Mouse (Mus musculus): ENCODE results near the gene Prpf6. TPM values are rescaled to one million over a fixed set of nuclear protein-coding genes. Genes with fewer than 3 reads are reported as not detected.

The Prpf6 gene
- polyA plus RNA-seq, 1 experiment, result 41.4 TPM

DNA sequence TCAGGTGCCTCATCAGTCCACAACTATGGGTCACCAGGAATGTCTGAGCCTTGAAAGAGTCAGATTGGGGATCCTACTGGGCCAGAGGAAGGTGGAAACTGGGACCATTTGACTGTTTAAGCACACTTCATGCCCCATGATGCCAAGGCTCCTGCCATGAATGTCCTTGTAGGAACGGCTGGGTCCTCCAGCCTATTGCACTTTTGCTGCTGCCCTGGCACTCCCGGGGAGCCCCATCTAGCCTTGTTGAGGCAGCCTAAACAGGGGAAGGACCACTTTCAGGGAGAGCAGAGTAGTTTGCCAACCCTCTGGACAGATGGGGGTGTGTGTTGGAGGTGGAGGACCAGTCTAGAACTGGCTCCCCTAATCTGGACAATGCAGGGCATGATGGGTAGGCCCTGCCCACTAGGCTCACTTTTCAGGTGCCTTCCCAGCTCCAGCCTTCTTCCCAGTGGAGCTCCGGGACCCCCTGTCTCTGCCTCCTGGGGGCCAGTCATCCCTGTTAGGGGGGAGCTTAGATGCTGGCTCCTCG lies 7.2 kb upstream of the Prpf6 start, which contains the start of gene Uckl1:
TSS of gene Uckl1 (minus strand) at position 482 of the 532 bp plus-strand sequence.
- TF ChIP-seq FOSL1 (IDR thresholded peaks at IDR 0.05; ENCODE audit: insufficient read depth, low read length, poor library complexity, severe bottlenecking), result no peak
- TF ChIP-seq USF1 (IDR thresholded peaks at IDR 0.05; ENCODE audit: low read depth), result no peak
- no peak for TF ChIP-seq MYOG (IDR thresholded peaks at IDR 0.05; ENCODE audit: control insufficient read depth, extremely low read depth, insufficient read length)
- TF ChIP-seq CTCF (IDR thresholded peaks at IDR 0.05; ENCODE audit: control insufficient read depth, insufficient read depth, insufficient read length), result no peak
- TF ChIP-seq CEBPB (IDR thresholded peaks at IDR 0.05; ENCODE audit: low read depth), result no peak
- TF ChIP-seq MYOD1 (IDR thresholded peaks at IDR 0.05; ENCODE audit: control insufficient read depth, insufficient read length, low read depth), result no peak
- no peak for TF ChIP-seq MAX (IDR thresholded peaks at IDR 0.05)
- no peak within 1 kb of the TSS for H3ac ChIP-seq (ENCODE audit: control insufficient read depth, insufficient read length, low read depth)
- no peak within 1 kb of the TSS for H3K4me3 ChIP-seq (ENCODE audit: insufficient read depth, poor library complexity, severe bottlenecking)
- H3K27me3 ChIP-seq (ENCODE audit: control insufficient read depth, insufficient read depth, insufficient read length), result no peaks in the 10 kb centered on the region
- peaks cover 32% of the 10 kb centered on the region for H3K36me3 ChIP-seq (ENCODE audit: control insufficient read depth, insufficient read depth)
- H3K79me3 ChIP-seq (ENCODE audit: low read depth), result peaks cover 1% of the 10 kb centered on the region
- peaks cover 7% of the 10 kb centered on the region for H3K79me2 ChIP-seq (ENCODE audit: control insufficient read depth, insufficient read depth)

DNA sequence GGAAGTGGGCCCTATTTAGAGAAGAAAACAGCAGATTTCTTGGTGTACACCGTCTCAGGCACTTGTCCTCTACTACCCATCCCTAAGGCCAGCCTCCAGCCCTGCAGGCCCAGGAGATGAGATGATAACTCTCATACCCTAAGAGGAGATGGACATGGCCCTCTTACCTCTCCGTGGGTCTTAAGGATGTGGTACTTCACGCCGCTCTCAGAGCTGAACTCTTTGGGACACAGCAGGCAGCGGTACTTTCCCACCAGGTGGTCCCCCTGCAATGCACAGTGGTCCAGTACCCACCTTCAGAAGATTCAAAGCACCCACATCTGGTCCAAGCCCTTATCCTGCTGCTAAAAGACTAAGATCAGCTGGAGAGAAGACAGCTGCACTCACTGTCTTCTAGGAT lies 6.2 kb upstream of the Prpf6 start:
- Histone ChIP-seq H3K79me2 (ENCODE audit: control insufficient read depth, insufficient read depth) (no peaks in the 10 kb centered on the region), H3ac (ENCODE audit: control insufficient read depth, insufficient read length, low read depth) (no peak overlapping the region), H3K27me3 (ENCODE audit: control insufficient read depth, insufficient read depth, insufficient read length) (no peaks in the 10 kb centered on the region), H3K36me3 (ENCODE audit: control insufficient read depth, insufficient read depth) (peaks cover 43% of the 10 kb centered on the region), H3K79me3 (ENCODE audit: low read depth) (peaks cover 1% of the 10 kb centered on the region), H3K4me3 (ENCODE audit: insufficient read depth, poor library complexity, severe bottlenecking) (no peak overlapping the region)
- no peak for TF ChIP-seq MAX (IDR thresholded peaks at IDR 0.05)
- TF ChIP-seq MYOD1 (IDR thresholded peaks at IDR 0.05; ENCODE audit: control insufficient read depth, insufficient read length, low read depth), result no peak

DNA sequence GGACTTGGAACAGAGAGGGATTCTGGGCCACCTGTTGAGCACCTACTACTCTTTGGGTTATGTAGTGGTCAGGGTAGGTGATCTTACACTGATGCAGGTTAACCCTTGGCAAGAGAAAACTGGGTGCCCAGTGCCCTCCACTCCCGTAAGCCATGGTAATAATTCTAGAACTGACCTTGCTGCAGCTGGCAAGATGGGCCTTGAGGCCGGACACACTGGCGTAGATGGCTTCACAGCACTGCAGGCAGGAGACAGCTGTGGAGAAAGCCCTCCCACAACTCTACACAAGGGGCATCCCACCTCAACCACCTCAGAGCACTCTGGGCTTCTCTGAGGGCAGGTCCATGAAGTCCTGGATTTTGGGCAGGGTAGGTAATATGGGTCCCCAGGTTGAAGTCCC lies 5.5 kb upstream of the Prpf6 start:
- Histone ChIP-seq H3ac (ENCODE audit: control insufficient read depth, insufficient read length, low read depth) (no peak overlapping the region), H3K27me3 (ENCODE audit: control insufficient read depth, insufficient read depth, insufficient read length) (no peaks in the 10 kb centered on the region), H3K36me3 (ENCODE audit: control insufficient read depth, insufficient read depth) (peaks cover 46% of the 10 kb centered on the region), H3K79me2 (ENCODE audit: control insufficient read depth, insufficient read depth) (peaks cover 2% of the 10 kb centered on the region), H3K79me3 (ENCODE audit: low read depth) (no peaks in the 10 kb centered on the region), H3K4me3 (ENCODE audit: insufficient read depth, poor library complexity, severe bottlenecking) (no peak overlapping the region)
- TF ChIP-seq CEBPB (IDR thresholded peaks at IDR 0.05; ENCODE audit: low read depth) (no peak), USF1 (IDR thresholded peaks at IDR 0.05; ENCODE audit: low read depth) (no peak), MYOD1 (IDR thresholded peaks at IDR 0.05; ENCODE audit: control insufficient read depth, insufficient read length, low read depth) (no peak), MYOG (IDR thresholded peaks at IDR 0.05; ENCODE audit: control insufficient read depth, extremely low read depth, insufficient read length) (no peak), MAX (IDR thresholded peaks at IDR 0.05) (no peak), CTCF (IDR thresholded peaks at IDR 0.05; ENCODE audit: control insufficient read depth, insufficient read depth, insufficient read length) (no peak), FOSL1 (IDR thresholded peaks at IDR 0.05; ENCODE audit: insufficient read depth, low read length, poor library complexity, severe bottlenecking) (no peak)

DNA sequence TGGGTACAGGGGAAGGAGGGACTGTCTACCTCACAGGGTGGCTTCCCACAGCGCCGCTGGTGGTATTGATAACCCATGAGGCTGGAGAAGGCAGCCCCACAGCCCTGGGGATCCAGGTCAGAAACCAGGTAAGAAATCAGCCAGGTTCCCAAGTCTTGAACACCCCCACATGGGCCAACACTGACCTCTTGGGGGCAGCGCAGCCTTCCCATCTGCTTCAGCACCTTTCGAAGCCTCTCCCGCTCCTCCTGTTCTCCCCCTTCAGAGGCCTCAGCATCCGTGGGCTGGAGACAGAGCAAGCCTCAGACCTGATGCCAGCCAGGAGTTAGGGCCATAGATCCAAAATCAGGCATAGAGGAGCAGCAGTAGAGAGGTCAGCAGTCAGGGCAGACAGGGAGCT lies 3.9 kb upstream of the Prpf6 start:
- TF ChIP-seq MAX (IDR thresholded peaks at IDR 0.05) (no peak), FOSL1 (IDR thresholded peaks at IDR 0.05; ENCODE audit: insufficient read depth, low read length, poor library complexity, severe bottlenecking) (no peak), CEBPB (IDR thresholded peaks at IDR 0.05; ENCODE audit: low read depth) (no peak), CTCF (IDR thresholded peaks at IDR 0.05; ENCODE audit: control insufficient read depth, insufficient read depth, insufficient read length) (no peak), MYOG (IDR thresholded peaks at IDR 0.05; ENCODE audit: control insufficient read depth, extremely low read depth, insufficient read length) (no peak), USF1 (IDR thresholded peaks at IDR 0.05; ENCODE audit: low read depth) (no peak), MYOD1 (IDR thresholded peaks at IDR 0.05; ENCODE audit: control insufficient read depth, insufficient read length, low read depth) (no peak)
- H3K36me3 ChIP-seq (ENCODE audit: control insufficient read depth, insufficient read depth), result peaks cover 46% of the 10 kb centered on the region
- no peaks in the 10 kb centered on the region for H3K79me3 ChIP-seq (ENCODE audit: low read depth)
- H3K79me2 ChIP-seq (ENCODE audit: control insufficient read depth, insufficient read depth), result peaks cover 14% of the 10 kb centered on the region
- H3ac ChIP-seq (ENCODE audit: control insufficient read depth, insufficient read length, low read depth), result no peak overlapping the region
- H3K27me3 ChIP-seq (ENCODE audit: control insufficient read depth, insufficient read depth, insufficient read length), result no peaks in the 10 kb centered on the region
- H3K4me3 ChIP-seq (ENCODE audit: insufficient read depth, poor library complexity, severe bottlenecking), result no peak overlapping the region

DNA sequence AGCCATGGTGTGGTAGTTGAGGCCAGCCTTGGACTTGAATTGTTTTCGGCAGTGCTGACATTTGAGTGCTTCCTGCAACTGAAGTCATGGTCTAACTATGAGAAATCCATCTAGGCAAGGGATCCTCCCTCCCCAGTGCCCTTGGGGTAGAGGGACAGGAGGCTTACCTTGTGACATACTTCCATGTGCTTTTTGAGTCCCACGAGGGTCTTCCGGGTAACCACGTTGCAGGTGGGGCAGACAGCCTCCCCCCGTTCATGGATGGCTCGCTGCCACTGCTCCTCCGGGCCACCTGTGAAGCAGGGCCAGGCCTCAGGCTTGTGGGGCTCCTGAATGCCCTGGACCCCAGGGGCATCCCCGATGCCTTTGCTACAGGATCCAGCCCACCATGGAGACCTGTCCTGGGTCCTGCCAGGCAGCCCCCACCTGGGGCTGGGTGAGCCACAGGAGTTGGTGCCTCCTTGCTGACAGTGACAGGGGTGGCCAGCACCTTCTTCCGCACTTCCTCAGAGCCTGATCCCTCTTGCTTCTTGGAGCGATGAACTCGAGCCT lies 3.4 kb upstream of the Prpf6 start:
- H3K79me3 ChIP-seq (ENCODE audit: low read depth), result no peaks in the 10 kb centered on the region
- H3K36me3 ChIP-seq (ENCODE audit: control insufficient read depth, insufficient read depth), result peaks cover 46% of the 10 kb centered on the region
- H3K27me3 ChIP-seq (ENCODE audit: control insufficient read depth, insufficient read depth, insufficient read length), result no peaks in the 10 kb centered on the region
- H3ac ChIP-seq (ENCODE audit: control insufficient read depth, insufficient read length, low read depth), result no peak overlapping the region
- no peak overlapping the region for H3K4me3 ChIP-seq (ENCODE audit: insufficient read depth, poor library complexity, severe bottlenecking)
- peaks cover 14% of the 10 kb centered on the region for H3K79me2 ChIP-seq (ENCODE audit: control insufficient read depth, insufficient read depth)
- TF ChIP-seq USF1 (IDR thresholded peaks at IDR 0.05; ENCODE audit: low read depth), result no peak
- no peak for TF ChIP-seq MYOD1 (IDR thresholded peaks at IDR 0.05; ENCODE audit: control insufficient read depth, insufficient read length, low read depth)
- TF ChIP-seq MYOG (IDR thresholded peaks at IDR 0.05; ENCODE audit: control insufficient read depth, extremely low read depth, insufficient read length), result no peak

DNA sequence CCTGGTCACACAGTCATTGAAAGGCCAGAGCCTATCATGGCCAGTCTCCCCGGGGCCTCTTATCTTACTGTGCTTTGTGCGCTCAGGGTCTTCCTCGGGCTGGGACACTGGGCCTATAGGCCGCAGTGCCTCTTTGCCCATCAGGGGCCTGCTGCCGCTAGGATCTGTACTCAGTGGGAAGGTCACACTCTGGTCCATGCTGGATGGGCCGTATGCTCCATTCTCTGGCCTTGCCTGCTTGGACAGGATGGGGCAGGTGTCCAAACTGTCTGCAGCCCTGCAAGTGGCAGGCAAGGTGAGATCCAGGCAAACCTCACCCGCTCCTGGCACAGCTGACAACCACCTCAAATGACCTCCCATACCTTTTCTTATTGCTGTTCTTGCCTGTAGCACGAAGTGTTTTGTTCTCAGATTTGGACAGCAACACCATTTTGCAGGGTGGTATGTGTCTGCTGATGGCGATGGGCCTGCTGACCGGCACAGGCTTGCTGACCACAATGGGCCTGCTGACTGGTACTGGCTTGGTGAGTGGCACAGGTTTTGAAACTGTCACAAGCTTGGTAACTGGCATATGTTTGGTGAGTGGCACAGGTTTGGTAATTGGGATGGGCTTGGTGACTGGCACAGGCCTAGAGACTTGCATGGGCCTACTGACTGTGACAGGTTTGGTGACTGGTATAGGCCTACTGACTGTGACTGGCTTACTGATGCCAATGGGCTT lies 2.5 kb upstream of the Prpf6 start:
- H3ac ChIP-seq (ENCODE audit: control insufficient read depth, insufficient read length, low read depth), result no peak overlapping the region
- H3K36me3 ChIP-seq (ENCODE audit: control insufficient read depth, insufficient read depth), result peaks cover 43% of the 10 kb centered on the region

More for the DNA sequence above, 2.5 kb upstream of the Prpf6 start:
- no peaks in the 10 kb centered on the region for H3K27me3 ChIP-seq (ENCODE audit: control insufficient read depth, insufficient read depth, insufficient read length)
- TF ChIP-seq CEBPB (IDR thresholded peaks at IDR 0.05; ENCODE audit: low read depth) (no peak), FOSL1 (IDR thresholded peaks at IDR 0.05; ENCODE audit: insufficient read depth, low read length, poor library complexity, severe bottlenecking) (no peak), USF1 (IDR thresholded peaks at IDR 0.05; ENCODE audit: low read depth) (no peak), MYOD1 (IDR thresholded peaks at IDR 0.05; ENCODE audit: control insufficient read depth, insufficient read length, low read depth) (no peak), MAX (IDR thresholded peaks at IDR 0.05) (no peak), CTCF (IDR thresholded peaks at IDR 0.05; ENCODE audit: control insufficient read depth, insufficient read depth, insufficient read length) (no peak), MYOG (IDR thresholded peaks at IDR 0.05; ENCODE audit: control insufficient read depth, extremely low read depth, insufficient read length) (no peak)
- no peak overlapping the region for H3K4me3 ChIP-seq (ENCODE audit: insufficient read depth, poor library complexity, severe bottlenecking)
- H3K79me3 ChIP-seq (ENCODE audit: low read depth), result no peaks in the 10 kb centered on the region
- peaks cover 14% of the 10 kb centered on the region for H3K79me2 ChIP-seq (ENCODE audit: control insufficient read depth, insufficient read depth)
